Mouse (Mus musculus) midbrain, embryonic 14.5 days (tissue): Measurements from ENCODE around the gene Maml3. TPM values are rescaled to one million over a fixed set of nuclear protein-coding genes. Genes with fewer than 3 reads are reported as not detected.
A peak's percentile ranks its signal among the peaks of the same experiment; 100 is the strongest.

Experiments used
- ATAC-seq: fragments of 200-750 bp; cut with Nextera tagmentation; 2 replicates; pipeline ENCODE4 v1.8.0; 2017; ENCODE audit warnings: moderate number of reproducible peaks, moderate library complexity; ENCODE audit not compliant: low FRiP score, low TSS enrichment
- DNase-seq: peaks from one replicate; pipeline ENCODE4 v3.0.0-alpha.2; 2015
- H3K27ac ChIP-seq: fragments of 300-500 bp; sonication (generic); replicated peaks from 2 replicates; pipeline ENCODE4 v1.5.1; 2014; ENCODE audit warnings: mild to moderate bottlenecking, low read depth, low read length, moderate library complexity
- H3K27me3 ChIP-seq: fragments of 300-500 bp; sonication (generic); 2 replicates; pipeline ENCODE4 v1.6.1; 2014; ENCODE audit warnings: low read length, control low read depth, mixed read lengths; ENCODE audit not compliant: control insufficient read depth, insufficient read depth
- H3K36me3 ChIP-seq: fragments of 300-500 bp; sonication (generic); 2 replicates; pipeline ENCODE4 v1.6.1; 2014; ENCODE audit warnings: low read length, control low read depth; ENCODE audit not compliant: control insufficient read depth, insufficient read depth
- H3K4me1 ChIP-seq: fragments of 300-500 bp; sonication (generic); 2 replicates; pipeline ENCODE4 v1.6.1; 2014; ENCODE audit warnings: mild to moderate bottlenecking, antibody characterized with exemption, low read length, control low read depth; ENCODE audit not compliant: control insufficient read depth, insufficient read depth
- H3K4me2 ChIP-seq: fragments of 300-500 bp; sonication (generic); 2 replicates; pipeline ENCODE4 v1.6.1; 2014; ENCODE audit warnings: mild to moderate bottlenecking, low read length, moderate library complexity
- H3K4me3 ChIP-seq: fragments of 300-500 bp; sonication (generic); replicated peaks from 2 replicates; pipeline ENCODE4 v1.5.1; 2014; ENCODE audit warnings: low read depth, low read length
- H3K9ac ChIP-seq: fragments of 300-500 bp; sonication (generic); replicated peaks from 2 replicates; pipeline ENCODE4 v1.6.1; 2014; ENCODE audit warnings: mild to moderate bottlenecking, low read length, moderate library complexity
- H3K9me3 ChIP-seq: fragments of 300-500 bp; sonication (generic); 2 replicates; pipeline ENCODE4 v1.6.1; 2016; ENCODE audit warnings: low read length, control low read depth, mixed read lengths; ENCODE audit not compliant: control insufficient read depth
- WGBS: fragments of 180-500 bp; shearing (Covaris S2); extraction: QIAGEN DNeasy Blood & Tissue Kit; methylation state at CpG from one replicate; pipeline ENCODE4 v1.1.7; 2014; 5-methylcytosine and 5-hydroxymethylcytosine counted together
- polyA plus RNA-seq: library from polyadenylated mRNA; unstranded; fragments of >200 nt; fragmentation: Nextera tagmentation; extraction: Ambion mirVana; gene quantifications from 2 replicates; pipeline ENCODE4 v1.2.1, GENCODE M21; 2014

Maml3 gene
- polyA plus RNA-seq, 1 experiment from 2014 or later: 10.3 TPM

DNA sequence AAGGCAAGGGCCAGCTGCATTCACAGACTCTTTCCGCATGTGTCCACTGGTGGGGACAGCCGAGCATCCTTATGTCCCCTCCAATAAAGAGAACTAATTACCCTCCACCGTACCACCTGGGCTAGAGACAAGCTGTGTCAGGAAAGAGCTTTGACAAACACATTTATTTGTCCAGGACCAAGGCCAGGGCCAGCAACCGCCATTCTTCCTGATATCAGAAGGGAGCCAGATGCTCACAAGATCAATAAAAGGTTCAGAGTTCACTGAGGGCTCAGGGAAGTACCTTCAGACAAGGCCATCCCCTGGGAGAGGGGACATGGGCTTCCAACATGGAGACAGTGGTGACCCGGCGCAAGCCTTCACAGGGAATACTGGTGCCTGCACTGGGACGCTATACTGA, 294.1 kb downstream of the Maml3 start:
- no peaks in the 10 kb centered on the region for H3K27me3 ChIP-seq
- H3K4me2 ChIP-seq: no peak overlapping the region
- peaks cover 38% of the 10 kb centered on the region for H3K4me1 ChIP-seq
- ATAC-seq (no peak), DNase-seq (no peak)
- no peaks in the 10 kb centered on the region for H3K9me3 ChIP-seq
- H3K27ac ChIP-seq: 0 out of 2 replicates have a peak overlapping the region, but pooled peaks have one; percentile 14
- H3K9ac ChIP-seq: no peak overlapping the region
- no peaks in the 10 kb centered on the region for H3K36me3 ChIP-seq
- 59% methylated on average over 7 of the region's 7 CpGs for WGBS
- H3K4me3 ChIP-seq: no peak overlapping the region

DNA sequence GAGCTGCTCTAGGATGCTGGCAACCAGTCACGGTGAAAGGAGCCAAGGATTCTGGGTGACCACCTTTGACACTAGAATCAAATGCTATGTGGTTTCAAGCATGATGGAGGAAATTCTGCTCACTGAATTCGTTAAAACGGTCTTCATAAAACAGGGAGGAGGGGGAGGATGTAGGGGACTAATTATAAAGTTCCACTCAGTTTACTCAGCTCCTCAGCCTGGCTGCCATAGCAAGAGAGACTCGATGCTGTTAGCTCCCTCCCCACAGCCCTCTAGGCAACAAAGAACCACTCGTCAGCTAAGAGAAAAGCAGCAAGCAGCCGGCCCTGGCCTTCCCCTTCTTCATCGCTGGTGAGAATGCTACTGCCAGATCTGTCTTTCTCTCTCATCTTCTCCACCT, 295.1 kb downstream of the Maml3 start:
- no peaks in the 10 kb centered on the region for H3K9me3 ChIP-seq
- H3K4me2 ChIP-seq: no peak overlapping the region
- no peaks in the 10 kb centered on the region for H3K27me3 ChIP-seq
- peak overlapping the region; percentile 2; the same call in 1 of the 2 replicates for H3K27ac ChIP-seq
- DNase-seq (peak; percentile 51), ATAC-seq (no peak)
- H3K4me1 ChIP-seq: peaks cover 48% of the 10 kb centered on the region
- WGBS: 35% methylated on average over 7 of the region's 7 CpGs
- no peaks in the 10 kb centered on the region for H3K36me3 ChIP-seq
- no peak overlapping the region for H3K4me3 ChIP-seq
- H3K9ac ChIP-seq: no peak overlapping the region

DNA sequence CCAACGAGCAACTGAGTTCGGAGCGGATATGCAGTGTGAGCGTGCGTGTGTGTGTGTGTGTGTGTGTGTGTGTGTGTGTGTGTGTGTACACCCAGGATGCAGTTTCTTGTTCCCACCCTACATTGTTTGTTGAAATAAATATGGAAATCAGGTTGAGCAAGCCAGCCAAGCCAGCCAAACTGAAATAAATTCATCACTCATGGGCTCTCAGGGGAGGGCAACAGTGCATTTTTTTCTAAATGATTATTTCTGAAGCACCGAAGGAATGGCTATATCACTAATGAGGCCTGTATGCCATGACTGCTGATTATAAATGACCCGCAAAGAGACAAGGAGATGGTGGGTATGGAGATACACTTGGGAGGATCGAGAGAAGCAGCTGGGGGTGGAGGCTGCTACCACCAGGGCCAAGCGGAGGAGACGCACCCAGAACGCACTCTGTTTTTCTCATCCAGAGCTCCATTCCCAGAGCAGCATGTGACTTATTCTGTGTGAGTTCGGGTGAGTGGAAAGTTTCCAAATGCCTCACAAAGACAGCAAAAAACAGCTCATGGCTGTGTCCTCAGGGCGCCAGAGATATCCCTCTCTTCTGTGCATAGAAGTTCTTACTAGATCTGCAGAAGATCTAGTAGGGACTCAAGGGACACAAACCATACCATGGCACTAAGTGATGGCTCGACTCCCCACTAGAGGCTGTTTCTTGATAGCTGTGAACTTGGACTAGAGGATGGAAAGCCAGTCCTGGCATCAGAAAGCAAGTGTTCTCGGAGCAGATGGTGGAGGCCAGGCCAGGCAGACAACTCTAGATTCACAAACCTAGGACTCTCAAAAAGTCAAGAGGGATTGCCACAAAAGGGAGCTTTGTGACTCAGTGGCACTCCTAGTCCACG, 296.6 kb downstream of the Maml3 start:
- Histone ChIP-seq H3K27me3 (no peaks in the 10 kb centered on the region), H3K36me3 (no peaks in the 10 kb centered on the region), H3K4me2 (no peak overlapping the region), H3K4me3 (no peak overlapping the region), H3K27ac (peak overlapping the region; percentile 63), H3K9me3 (no peaks in the 10 kb centered on the region), H3K9ac (no peak overlapping the region), H3K4me1 (peaks cover 58% of the 10 kb centered on the region)
- DNase-seq (peak; percentile 62), ATAC-seq (no peak)
- WGBS: 64% methylated on average over 16 of the region's 16 CpGs

DNA sequence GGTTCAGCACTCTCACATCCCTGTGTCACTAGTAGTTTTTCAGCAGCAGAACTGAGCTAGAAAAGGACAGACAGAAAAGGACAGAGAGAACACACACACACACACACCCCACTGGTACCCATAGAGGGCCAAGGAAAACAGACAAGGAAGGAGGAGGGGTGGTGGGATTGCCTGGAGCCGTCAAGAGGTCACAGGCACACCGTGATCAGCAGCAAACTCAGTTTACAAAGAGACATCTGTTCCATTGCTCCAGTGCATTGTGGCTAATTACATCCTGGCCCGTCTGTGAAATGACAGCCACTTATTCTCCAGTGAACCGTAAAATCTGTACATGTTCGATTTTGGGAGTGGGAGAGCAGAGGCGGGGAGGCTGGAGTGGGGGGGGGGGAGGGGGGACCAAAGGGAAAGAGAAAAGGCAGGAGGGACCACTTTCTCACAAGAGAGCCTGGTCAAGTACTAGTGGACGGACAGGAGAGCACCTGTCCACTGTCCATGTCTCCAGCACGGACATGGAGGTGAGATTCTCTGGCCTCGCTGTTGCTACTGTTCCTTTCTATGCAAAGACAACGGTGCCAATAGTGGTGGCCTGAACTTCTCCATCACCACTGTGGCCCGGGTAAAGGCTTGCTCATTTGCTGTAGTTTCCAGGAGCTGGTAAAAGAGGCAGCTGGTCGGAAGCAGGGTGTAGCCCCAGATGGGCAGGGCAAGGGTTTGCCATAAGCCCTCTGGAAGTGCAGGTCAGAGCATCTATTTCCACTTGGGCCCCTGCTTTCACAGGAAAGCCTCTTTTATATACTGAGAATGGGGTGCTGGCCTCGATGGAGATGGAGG, 299.2 kb downstream of the Maml3 start:
- peak; percentile 73; the same call in 1 of the 2 replicates for ATAC-seq
- 15% methylated on average over 13 of the region's 13 CpGs for WGBS
- peak overlapping the region; percentile 67 for H3K27ac ChIP-seq
- H3K4me3 ChIP-seq: no peak overlapping the region
- no peak overlapping the region for H3K4me2 ChIP-seq
- H3K27me3 ChIP-seq: no peaks in the 10 kb centered on the region
- H3K9ac ChIP-seq: no peak overlapping the region
- peak; percentile 62 for DNase-seq
- peaks cover 51% of the 10 kb centered on the region for H3K4me1 ChIP-seq
- no peaks in the 10 kb centered on the region for H3K36me3 ChIP-seq
- H3K9me3 ChIP-seq: no peaks in the 10 kb centered on the region

DNA sequence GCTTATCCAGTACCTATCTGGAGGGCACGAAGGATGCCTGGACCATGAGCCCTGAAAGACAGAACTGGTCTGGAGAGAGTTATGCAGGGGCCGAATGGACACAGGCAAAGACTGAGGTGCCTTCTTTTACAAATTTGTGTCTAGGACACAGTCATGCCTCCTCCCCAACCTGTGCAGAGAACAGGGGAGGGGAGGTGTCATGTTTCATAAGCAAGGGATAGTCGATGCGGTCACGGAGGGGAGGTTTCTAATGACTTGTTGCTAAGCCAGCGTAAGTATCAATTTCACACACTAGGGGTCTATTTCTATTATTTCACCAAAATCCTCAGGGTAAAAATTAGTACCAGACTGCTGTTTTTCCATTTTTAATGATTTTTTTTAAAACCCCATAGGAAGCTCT, 301.0 kb downstream of the Maml3 start:
- Histone ChIP-seq H3K9ac (no peak overlapping the region), H3K4me3 (no peak overlapping the region), H3K27me3 (no peaks in the 10 kb centered on the region), H3K36me3 (no peaks in the 10 kb centered on the region), H3K4me2 (no peak overlapping the region), H3K4me1 (peaks cover 37% of the 10 kb centered on the region), H3K27ac (no peak overlapping the region), H3K9me3 (no peaks in the 10 kb centered on the region)
- no peak for DNase-seq
- WGBS: 51% methylated on average over 6 of the region's 6 CpGs
- no peak for ATAC-seq

DNA sequence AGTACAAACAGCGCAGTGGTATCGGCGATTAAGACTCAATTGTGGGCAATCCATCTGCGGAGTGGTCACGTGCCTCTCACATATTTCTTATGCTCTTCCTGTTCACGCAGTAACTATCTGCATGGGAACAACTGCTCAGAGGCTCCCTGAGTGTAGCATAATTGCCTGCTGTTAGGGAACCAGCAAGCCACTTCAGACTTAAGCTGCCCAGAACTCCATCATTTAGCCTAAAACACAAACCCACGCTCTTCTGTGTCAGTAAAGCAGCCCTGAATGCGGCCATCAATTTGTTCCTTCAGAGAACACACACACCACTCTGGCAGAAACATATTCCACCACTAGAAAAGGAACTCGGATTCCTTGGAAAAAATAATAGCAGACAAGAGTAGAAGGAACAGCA, 305.2 kb downstream of the Maml3 start:
- Histone ChIP-seq H3K27me3 (no peaks in the 10 kb centered on the region), H3K9me3 (no peaks in the 10 kb centered on the region), H3K4me3 (no peak overlapping the region), H3K4me2 (no peak overlapping the region), H3K4me1 (peaks cover 37% of the 10 kb centered on the region), H3K27ac (peak overlapping the region; percentile 28; the same call in 1 of the 2 replicates), H3K36me3 (no peaks in the 10 kb centered on the region), H3K9ac (no peak overlapping the region)
- ATAC-seq (no peak), DNase-seq (no peak)
- 88% methylated on average over 9 of the region's 9 CpGs for WGBS

DNA sequence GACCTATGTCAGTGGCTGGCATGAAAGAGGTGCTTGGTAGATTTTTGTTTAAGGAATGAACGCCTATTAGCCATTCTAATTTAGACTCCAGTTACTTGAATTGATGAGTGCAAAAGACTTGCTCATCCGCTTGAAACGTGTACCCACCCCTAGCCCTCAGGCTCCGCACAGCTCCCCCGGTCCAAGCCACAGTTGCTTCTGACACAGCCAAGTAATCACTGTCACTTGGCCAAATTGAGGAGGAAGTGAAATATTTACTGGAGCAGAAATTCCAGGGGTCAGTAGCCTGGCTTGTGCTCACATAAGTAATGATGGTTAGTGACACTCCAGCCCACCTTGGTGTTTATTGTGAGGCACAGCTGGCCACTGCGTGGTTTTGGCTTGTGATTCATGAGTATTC, 308.0 kb downstream of the Maml3 start:
- Histone ChIP-seq H3K36me3 (no peaks in the 10 kb centered on the region), H3K9ac (no peak overlapping the region), H3K9me3 (no peaks in the 10 kb centered on the region), H3K4me2 (peak overlapping the region; percentile 35; the same call in 1 of the 2 replicates), H3K27me3 (no peaks in the 10 kb centered on the region), H3K4me3 (no peak overlapping the region), H3K4me1 (peaks cover 29% of the 10 kb centered on the region), H3K27ac (peak overlapping the region; percentile 62; the same call in 1 of the 2 replicates)
- no peak for DNase-seq
- no peak for ATAC-seq
- 44% methylated on average over 6 of the region's 6 CpGs for WGBS

DNA sequence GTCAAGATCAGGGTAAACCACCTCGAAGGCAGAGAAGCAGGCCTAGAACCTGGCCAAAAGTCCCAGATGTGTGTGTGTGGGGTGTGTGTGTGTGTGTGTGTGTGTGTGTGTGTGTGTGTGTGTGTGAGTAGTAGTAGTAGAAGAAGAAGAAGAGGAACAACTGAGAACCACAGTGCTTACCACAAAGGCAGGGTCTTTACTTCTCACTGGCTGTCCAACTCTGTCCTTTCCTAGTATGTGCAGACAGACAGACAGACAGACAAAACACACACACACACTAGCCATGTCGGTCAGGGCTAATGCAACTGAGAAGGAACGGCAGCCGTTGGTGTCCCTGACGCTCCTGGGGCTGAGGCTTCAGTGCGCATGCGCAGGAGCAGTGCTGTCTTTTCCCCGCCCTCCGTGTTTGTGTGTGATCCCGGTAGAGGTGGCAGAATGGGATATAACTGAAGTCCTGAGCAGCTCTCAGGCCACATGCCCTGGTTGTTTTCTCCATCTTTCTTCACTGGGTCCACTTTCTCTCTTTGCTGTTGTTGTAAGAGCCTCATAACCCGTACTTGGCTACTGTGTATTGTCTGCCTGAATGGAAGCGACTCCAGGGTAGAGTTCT, 308.6 kb downstream of the Maml3 start:
- H3K9ac ChIP-seq: 0 out of 2 replicates have a peak overlapping the region, but pooled peaks have one; percentile 7
- WGBS: 72% methylated on average over 12 of the region's 12 CpGs
- DNase-seq (peak; percentile 78), ATAC-seq (no peak)
- H3K4me3 ChIP-seq: no peak overlapping the region
- peak overlapping the region; percentile 35 for H3K4me2 ChIP-seq
- no peaks in the 10 kb centered on the region for H3K9me3 ChIP-seq
- H3K27me3 ChIP-seq: no peaks in the 10 kb centered on the region
- peaks cover 31% of the 10 kb centered on the region for H3K4me1 ChIP-seq
- no peaks in the 10 kb centered on the region for H3K36me3 ChIP-seq
- peak overlapping the region; percentile 62 for H3K27ac ChIP-seq
